Mouse (Mus musculus) adrenal gland (tissue): ENCODE results near the gene Wdr38.

Experiments used
- intact Hi-C: fragments of 180-260 bp; cut with DNase I; formaldehyde crosslinking; loops from one replicate; pipeline ENCODE4 v1.15.1; 2025

Wdr38 gene

DNA sequence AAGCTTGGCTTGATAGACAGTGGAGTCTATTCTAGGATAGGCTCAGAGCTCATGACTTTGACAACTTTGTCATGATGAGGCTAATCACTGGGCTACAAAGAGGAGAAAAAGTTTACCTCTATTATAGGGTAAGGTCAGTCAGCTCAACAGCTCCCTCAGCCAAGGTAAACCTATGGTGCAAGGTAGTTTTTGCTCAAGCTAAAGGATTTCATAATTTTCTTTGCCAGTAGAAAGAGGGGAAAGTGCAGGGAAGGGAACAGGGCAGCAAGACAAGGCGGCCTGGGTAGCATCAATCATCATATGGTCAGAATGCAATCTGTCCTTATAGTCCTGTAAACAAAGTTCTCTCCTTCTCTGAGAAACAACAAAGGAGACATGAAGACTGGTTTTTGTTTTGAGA, 42.9 kb downstream of the Wdr38 start:
- intact Hi-C loops = no loop called here

- intact Hi-C loops = no loop called here
These were observed 51.2 kb downstream of the Wdr38 start for GRCm38 (mm10) chr2:39048515-39048914.
